Mouse (Mus musculus): Measurements from ENCODE around the gene Zscan18. TPM values are rescaled to one million over a fixed set of nuclear protein-coding genes. Genes with fewer than 3 reads are reported as not detected.
A peak's percentile ranks its signal among the peaks of the same experiment; 100 is the strongest.

The Zscan18 gene
- polyA plus RNA-seq, 1 experiment from 2014 or later: 11.8 TPM

DNA sequence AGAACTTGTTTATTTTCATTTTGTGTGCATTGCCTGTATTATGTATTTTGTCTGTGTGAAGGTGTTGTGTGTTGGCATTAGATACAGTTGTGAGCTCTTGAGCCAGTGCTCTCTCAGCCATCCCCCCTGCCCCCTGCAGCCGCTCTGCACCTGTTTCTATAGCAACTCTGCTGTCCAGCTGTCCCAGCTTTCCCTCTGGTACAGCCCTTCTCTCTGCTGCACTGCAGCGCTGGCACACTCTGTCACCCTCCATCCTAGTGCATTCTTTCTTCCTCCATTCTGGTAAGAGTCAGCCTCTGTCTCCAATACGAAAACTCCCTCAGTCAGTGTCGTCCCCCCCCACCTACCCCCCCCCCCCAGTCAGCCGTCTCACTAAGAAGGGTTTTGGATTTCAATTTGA is 15.4 kb downstream of the Zscan18 start:
- no peak overlapping the region for H3K4me3 ChIP-seq
- H3K27me3 ChIP-seq: no peaks in the 10 kb centered on the region
- no peaks in the 10 kb centered on the region for H3K9me3 ChIP-seq
- WGBS: 23% methylated on average over 5 of the region's 5 CpGs
- H3K9ac ChIP-seq: no peak overlapping the region
- no peak overlapping the region for H3K27ac ChIP-seq
- ATAC-seq (ENCODE audit: insufficient number of reproducible peaks, insufficient read depth, low FRiP score, low TSS enrichment, low read depth): no peak
- H3K4me1 ChIP-seq: no peaks in the 10 kb centered on the region
- H3K36me3 ChIP-seq: no peaks in the 10 kb centered on the region
- no peak overlapping the region for H3K4me2 ChIP-seq

DNA sequence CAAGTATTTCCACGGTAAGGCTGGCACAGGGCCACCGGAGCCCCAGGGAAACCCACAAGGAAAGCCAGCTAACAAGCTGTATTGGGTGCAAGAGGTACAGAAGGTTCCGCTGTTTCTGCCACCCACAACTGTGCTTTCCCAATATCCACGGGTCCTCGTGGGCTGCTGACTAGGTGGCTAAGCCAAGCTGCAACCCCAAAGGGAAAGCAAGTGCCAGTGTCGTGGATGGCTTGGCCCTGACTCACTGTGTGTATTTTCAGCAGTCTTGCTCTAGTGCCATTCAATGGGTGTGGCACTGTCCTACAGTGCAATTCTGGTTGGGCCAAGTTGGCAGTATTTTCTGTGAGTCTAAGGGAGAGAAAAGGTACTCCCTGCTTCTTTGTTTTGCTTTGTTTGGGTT is 16.1 kb downstream of the Zscan18 start:
- Histone ChIP-seq H3K27ac (no peak overlapping the region), H3K27me3 (no peaks in the 10 kb centered on the region)
- ATAC-seq (ENCODE audit: insufficient number of reproducible peaks, insufficient read depth, low FRiP score, low TSS enrichment, low read depth): no peak

GRCm38 (mm10) chr7:12780151-12780830 is 23.1 kb downstream of the Zscan18 start:
- H3K27ac ChIP-seq: no peak overlapping the region
- ATAC-seq (ENCODE audit: insufficient number of reproducible peaks, insufficient read depth, low FRiP score, low TSS enrichment, low read depth): peak; percentile 94

More for the DNA sequence above, 16.1 kb downstream of the Zscan18 start:
- H3K36me3 ChIP-seq: no peaks in the 10 kb centered on the region
- no peak overlapping the region for H3K4me3 ChIP-seq
- no peak overlapping the region for H3K4me2 ChIP-seq
- WGBS: 71% methylated on average over 6 of the region's 6 CpGs
- no peaks in the 10 kb centered on the region for H3K9me3 ChIP-seq
- H3K4me1 ChIP-seq: no peaks in the 10 kb centered on the region
- no peak overlapping the region for H3K9ac ChIP-seq

GRCm38 (mm10) chr7:12779782-12780150 is 23.7 kb downstream of the Zscan18 start:
- peak overlapping the region; percentile 76 for H3K4me3 ChIP-seq
- peak overlapping the region; percentile 94 for H3K4me2 ChIP-seq
- H3K4me1 ChIP-seq: peaks cover 9% of the 10 kb centered on the region
- no peak overlapping the region for H3K27ac ChIP-seq
- H3K36me3 ChIP-seq: peaks cover 8% of the 10 kb centered on the region
- ATAC-seq (ENCODE audit: insufficient number of reproducible peaks, insufficient read depth, low FRiP score, low TSS enrichment, low read depth): 0 out of 2 replicates have a peak, but pooled peaks have one; percentile 16
- H3K27me3 ChIP-seq: no peaks in the 10 kb centered on the region
- peak overlapping the region; percentile 86 for H3K9ac ChIP-seq
- 20% methylated on average over 10 of the region's 10 CpGs for WGBS
- no peaks in the 10 kb centered on the region for H3K9me3 ChIP-seq

More at GRCm38 (mm10) chr7:12780151-12780830, 23.1 kb downstream of the Zscan18 start:
- peak overlapping the region; percentile 94 for H3K4me2 ChIP-seq
- H3K27me3 ChIP-seq: no peaks in the 10 kb centered on the region
- under 1% methylated on average over 57 of the region's 57 CpGs for WGBS
- no peaks in the 10 kb centered on the region for H3K9me3 ChIP-seq
- H3K36me3 ChIP-seq: peaks cover 2% of the 10 kb centered on the region
- peaks cover 9% of the 10 kb centered on the region for H3K4me1 ChIP-seq
- H3K4me3 ChIP-seq: peak overlapping the region; percentile 76
- H3K9ac ChIP-seq: peak overlapping the region; percentile 86

DNA sequence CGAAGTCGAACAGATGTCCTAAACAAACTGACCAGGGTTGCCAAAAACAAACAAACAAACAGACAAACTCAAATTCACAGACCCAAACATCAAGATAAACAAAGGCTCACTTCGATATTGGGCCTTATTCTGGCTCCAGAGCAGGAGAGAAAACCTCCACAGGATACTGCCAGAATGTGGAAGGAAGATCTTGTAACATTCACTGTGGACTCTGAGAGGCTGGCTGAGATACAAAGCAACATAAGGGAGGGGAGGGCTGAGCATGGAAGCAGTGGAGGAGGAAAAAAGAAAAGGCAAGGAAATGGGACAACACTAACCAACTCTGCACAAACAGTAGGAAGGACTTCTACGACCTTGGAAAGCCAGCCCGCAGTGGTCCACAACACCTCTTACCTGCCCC is 24.3 kb downstream of the Zscan18 start:
- Histone ChIP-seq H3K9ac (no peak overlapping the region), H3K9me3 (no peaks in the 10 kb centered on the region), H3K4me1 (peaks cover 9% of the 10 kb centered on the region), H3K4me3 (peak overlapping the region; percentile 76), H3K27me3 (no peaks in the 10 kb centered on the region), H3K4me2 (peak overlapping the region; percentile 94), H3K36me3 (peaks cover 14% of the 10 kb centered on the region), H3K27ac (no peak overlapping the region)
- ATAC-seq (ENCODE audit: insufficient number of reproducible peaks, insufficient read depth, low FRiP score, low TSS enrichment, low read depth): no peak
- WGBS: 87% methylated on average over 5 of the region's 5 CpGs

DNA sequence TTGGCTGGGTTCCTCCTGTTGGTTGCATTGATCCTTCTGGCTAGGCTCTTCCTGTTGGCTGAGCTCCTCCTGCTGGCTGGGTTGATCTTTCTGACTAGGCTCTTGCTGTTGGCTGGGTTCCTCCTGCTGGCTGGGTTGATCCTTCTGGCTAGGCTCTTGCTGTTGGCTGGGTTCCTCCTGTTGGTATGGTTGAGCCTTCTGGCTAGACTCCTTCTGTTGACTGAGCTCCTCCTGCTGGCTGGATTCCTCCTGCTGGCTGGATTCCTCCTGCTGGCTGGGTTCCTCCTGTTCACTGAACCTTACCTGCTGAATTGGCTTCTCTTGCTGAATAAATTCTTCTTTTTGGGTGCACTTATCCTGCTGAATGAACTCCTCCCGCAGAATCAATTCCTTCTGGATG is 28.8 kb downstream of the Zscan18 start:
- Histone ChIP-seq H3K4me1 (peaks cover 3% of the 10 kb centered on the region), H3K27ac (no peak overlapping the region), H3K4me2 (no peak overlapping the region), H3K9ac (no peak overlapping the region), H3K4me3 (no peak overlapping the region), H3K36me3 (peaks cover 58% of the 10 kb centered on the region), H3K27me3 (no peaks in the 10 kb centered on the region), H3K9me3 (no peaks in the 10 kb centered on the region)
- WGBS: 92% methylated on average over 1 of the region's 1 CpGs
- no peak for ATAC-seq (ENCODE audit: insufficient number of reproducible peaks, insufficient read depth, low FRiP score, low TSS enrichment, low read depth)

GRCm38 (mm10) chr7:12774111-12774510 is 29.3 kb downstream of the Zscan18 start:
- H3K4me3 ChIP-seq: no peak overlapping the region
- ATAC-seq (ENCODE audit: insufficient number of reproducible peaks, insufficient read depth, low FRiP score, low TSS enrichment, low read depth): no peak
- H3K4me1 ChIP-seq: no peaks in the 10 kb centered on the region
- H3K36me3 ChIP-seq: peaks cover 63% of the 10 kb centered on the region
- WGBS: 91% methylated on average over 9 of the region's 9 CpGs
- H3K9ac ChIP-seq: no peak overlapping the region
- no peak overlapping the region for H3K4me2 ChIP-seq
- H3K27me3 ChIP-seq: no peaks in the 10 kb centered on the region
- H3K9me3 ChIP-seq: no peaks in the 10 kb centered on the region
- H3K27ac ChIP-seq: no peak overlapping the region

- ATAC-seq (ENCODE audit: insufficient number of reproducible peaks, insufficient read depth, low FRiP score, low TSS enrichment, low read depth): no peak
- peak overlapping the region; percentile 19; the same call in 1 of the 2 replicates for H3K4me3 ChIP-seq
- H3K36me3 ChIP-seq: no peaks in the 10 kb centered on the region
- WGBS: 66% methylated on average over 24 of the region's 24 CpGs
- H3K9ac ChIP-seq: no peak overlapping the region
- peaks cover 8% of the 10 kb centered on the region; the same call in 1 of the 2 replicates for H3K9me3 ChIP-seq
- no peaks in the 10 kb centered on the region for H3K4me1 ChIP-seq
- peak overlapping the region; percentile 26; the same call in 1 of the 2 replicates for H3K4me2 ChIP-seq
- H3K27me3 ChIP-seq: no peaks in the 10 kb centered on the region
- no peak overlapping the region for H3K27ac ChIP-seq
These were observed 53.8 kb downstream of the Zscan18 start for GRCm38 (mm10) chr7:12749431-12750198.

DNA sequence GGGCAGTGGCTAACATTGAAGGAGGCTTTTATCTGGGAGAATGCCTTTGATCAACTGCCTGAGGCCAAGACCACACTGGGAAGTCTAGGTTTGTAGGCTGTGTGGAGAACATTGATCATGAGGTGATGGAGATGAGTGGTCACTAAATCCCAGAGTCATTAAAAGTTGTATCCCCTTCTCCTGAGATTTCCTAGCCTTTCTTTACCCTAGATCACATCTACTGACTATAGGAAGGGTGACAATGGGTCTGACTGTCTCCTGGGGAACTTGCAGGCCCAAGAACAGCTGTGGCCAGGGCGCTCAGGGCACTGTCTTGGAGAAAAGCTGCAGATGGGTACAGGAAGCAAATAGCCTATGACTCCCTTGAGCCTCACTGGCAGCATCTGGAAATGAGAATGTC is 68.5 kb downstream of the Zscan18 start, which contains the start of gene Vmn2r56:
Vmn2r56 (minus strand) TSS at position 101 of the 400 bp plus-strand sequence.
- H3K9me3 ChIP-seq: 0 out of 2 replicates have a peak, but pooled peaks cover 2% of the 10 kb centered on the region
- H3K27me3 ChIP-seq: no peaks in the 10 kb centered on the region
- no peak within 1 kb of the TSS for H3K4me3 ChIP-seq
- H3K9ac ChIP-seq: no peak within 1 kb of the TSS
- WGBS: 39% methylated on average over 1 of the region's 1 CpGs
- ATAC-seq (ENCODE audit: insufficient number of reproducible peaks, insufficient read depth, low FRiP score, low TSS enrichment, low read depth): no peak
- H3K36me3 ChIP-seq: no peaks in the 10 kb centered on the region
- no peak within 1 kb of the TSS for H3K27ac ChIP-seq
- no peak within 1 kb of the TSS for H3K4me2 ChIP-seq
- H3K4me1 ChIP-seq: no peaks in the 10 kb centered on the region

Other genes with a start within 250 kb of the Zscan18 start
- gene Vmn2r53, start 194.8 kb downstream of the Zscan18 start, polyA plus RNA-seq (2015; fragmentation: Nextera tagmentation; extraction: Ambion mirVana): 0.01 TPM in 1 of 2 replicates, not detected in the other
- gene Vmn2r54, start 163.3 kb downstream of the Zscan18 start, polyA plus RNA-seq (2015; fragmentation: Nextera tagmentation; extraction: Ambion mirVana): not detected in 2 replicates
- gene Vmn2r55, start 118.6 kb downstream of the Zscan18 start, polyA plus RNA-seq (2015; fragmentation: Nextera tagmentation; extraction: Ambion mirVana): not detected in 2 replicates
- gene Vmn2r56, start 68.6 kb downstream of the Zscan18 start, polyA plus RNA-seq (2015; fragmentation: Nextera tagmentation; extraction: Ambion mirVana): not detected in 2 replicates
- 21.5 and 22.8 TPM in 2 replicates for gene Zfp329, start 15.2 kb upstream of the Zscan18 start, polyA plus RNA-seq (2015; fragmentation: Nextera tagmentation; extraction: Ambion mirVana)
- gene Zfp110, start 31.1 kb upstream of the Zscan18 start, polyA plus RNA-seq (2015; fragmentation: Nextera tagmentation; extraction: Ambion mirVana): 33.9 and 42.5 TPM in 2 replicates
- 5.5 and 5.9 TPM in 2 replicates for gene Zfp128, start 77.5 kb upstream of the Zscan18 start, polyA plus RNA-seq (2015; fragmentation: Nextera tagmentation; extraction: Ambion mirVana)
- gene Zscan22, start 94.2 kb upstream of the Zscan18 start, polyA plus RNA-seq (2015; fragmentation: Nextera tagmentation; extraction: Ambion mirVana): 19.4 and 20.5 TPM in 2 replicates
- gene Rps5, start 118.7 kb upstream of the Zscan18 start, polyA plus RNA-seq (2015; fragmentation: Nextera tagmentation; extraction: Ambion mirVana): 1,116 and 1,158 TPM in 2 replicates
- 0.66 and 1.1 TPM in 2 replicates for gene Rnf225, start 123.8 kb upstream of the Zscan18 start, polyA plus RNA-seq (2015; fragmentation: Nextera tagmentation; extraction: Ambion mirVana)
- gene Zfp324, start 162.2 kb upstream of the Zscan18 start, polyA plus RNA-seq (2015; fragmentation: Nextera tagmentation; extraction: Ambion mirVana): 14.2 and 15.2 TPM in 2 replicates
- 9.4 and 9.8 TPM in 2 replicates for gene Zfp446, start 174.2 kb upstream of the Zscan18 start, polyA plus RNA-seq (2015; fragmentation: Nextera tagmentation; extraction: Ambion mirVana)
- 0.11 and 0.47 TPM in 2 replicates for gene Slc27a5, start 194.6 kb upstream of the Zscan18 start, polyA plus RNA-seq (2015; fragmentation: Nextera tagmentation; extraction: Ambion mirVana)
- gene Trim28, start 195.5 kb upstream of the Zscan18 start, polyA plus RNA-seq (2015; fragmentation: Nextera tagmentation; extraction: Ambion mirVana): 327 and 337 TPM in 2 replicates
- 27.1 and 27.2 TPM in 2 replicates for gene Zbtb45, start 206.4 kb upstream of the Zscan18 start, polyA plus RNA-seq (2015; fragmentation: Nextera tagmentation; extraction: Ambion mirVana)
- 129 and 137 TPM in 2 replicates for gene Chmp2a, start 231.2 kb upstream of the Zscan18 start, polyA plus RNA-seq (2015; fragmentation: Nextera tagmentation; extraction: Ambion mirVana)
- 74.0 and 97.2 TPM in 2 replicates for gene Ube2m, start 234.6 kb upstream of the Zscan18 start, polyA plus RNA-seq (2015; fragmentation: Nextera tagmentation; extraction: Ambion mirVana)

Data from embryonic facial prominence, embryonic 13.5 days (tissue).